Mouse (Mus musculus): ENCODE results near the gene Ankrd16.

The Ankrd16 gene

GRCm38 (mm10) chr2:11777091-11778068, at the start of gene Ankrd16, which contains the start of gene Fbh1:
Gene Ankrd16, plus strand, starts transcription at chr2:11777876.
Gene Fbh1, minus strand, starts transcription at chr2:11777582.
- peak; percentile 100 for DNase-seq

GRCm38 (mm10) chr2:11729091-11729490, 48.6 kb upstream of the Ankrd16 start:
- no peak for DNase-seq

GRCm38 (mm10) chr2:11732978-11733377, 44.7 kb upstream of the Ankrd16 start:
- DNase-seq, result no peak

GRCm38 (mm10) chr2:11735853-11736252, 41.8 kb upstream of the Ankrd16 start:
- DNase-seq, result no peak

- DNase-seq, result no peak
Measured at GRCm38 (mm10) chr2:11738794-11739193, 38.9 kb upstream of the Ankrd16 start.

GRCm38 (mm10) chr2:11739516-11740051, 38.1 kb upstream of the Ankrd16 start:
- no peak for DNase-seq

- DNase-seq, result no peak
Measured at GRCm38 (mm10) chr2:11762541-11762940, 15.1 kb upstream of the Ankrd16 start.

GRCm38 (mm10) chr2:11765694-11766093, 12.0 kb upstream of the Ankrd16 start:
- DNase-seq, result no peak

- DNase-seq, result no peak
Measured at GRCm38 (mm10) chr2:11766485-11767160, 11.1 kb upstream of the Ankrd16 start.

GRCm38 (mm10) chr2:11767161-11767545, 10.5 kb upstream of the Ankrd16 start:
- no peak for DNase-seq

GRCm38 (mm10) chr2:11771701-11772100, 6.0 kb upstream of the Ankrd16 start:
- no peak for DNase-seq

GRCm38 (mm10) chr2:11772401-11772800, 5.3 kb upstream of the Ankrd16 start:
- DNase-seq, result no peak

GRCm38 (mm10) chr2:11774426-11774825, 3.2 kb upstream of the Ankrd16 start:
- DNase-seq, result no peak

GRCm38 (mm10) chr2:11775121-11775520, 2.6 kb upstream of the Ankrd16 start:
- no peak for DNase-seq

GRCm38 (mm10) chr2:11776415-11776814, 1.3 kb upstream of the Ankrd16 start:
- DNase-seq, result no peak

GRCm38 (mm10) chr2:11778087-11778823, 579 bp downstream of the Ankrd16 start:
- DNase-seq, result peak; percentile 86

- DNase-seq, result no peak
Measured at GRCm38 (mm10) chr2:11784159-11784558, 6.5 kb downstream of the Ankrd16 start.

GRCm38 (mm10) chr2:11794668-11795067, 17.0 kb downstream of the Ankrd16 start:
- no peak for DNase-seq

- DNase-seq, result no peak
Measured at GRCm38 (mm10) chr2:11797930-11798364, 20.3 kb downstream of the Ankrd16 start.

- DNase-seq, result no peak
Measured at GRCm38 (mm10) chr2:11801299-11801930, 23.7 kb downstream of the Ankrd16 start.
